Mouse (Mus musculus) ovary, postnatal 14 days (tissue): ENCODE measurements around the gene Bcas3.

Experiments used
- DNase-seq: peaks from one replicate; pipeline ENCODE4 v3.0.0; 2022; ENCODE audit warnings: low spot score

Gene Bcas3

GRCm38 (mm10) chr11:85615421-85615820 is 262.5 kb downstream of the Bcas3 start:
- no peak for DNase-seq

- no peak for DNase-seq
Measured at GRCm38 (mm10) chr11:85621486-85621885, 268.5 kb downstream of the Bcas3 start.

- no peak for DNase-seq
Measured at GRCm38 (mm10) chr11:85621994-85622393, 269.0 kb downstream of the Bcas3 start.

- DNase-seq: no peak
Measured at GRCm38 (mm10) chr11:85625206-85625605, 272.2 kb downstream of the Bcas3 start.

GRCm38 (mm10) chr11:85626846-85627245 is 273.9 kb downstream of the Bcas3 start:
- no peak for DNase-seq

GRCm38 (mm10) chr11:85627405-85627804 is 274.4 kb downstream of the Bcas3 start:
- no peak for DNase-seq

GRCm38 (mm10) chr11:85628303-85629063 is 275.5 kb downstream of the Bcas3 start:
- DNase-seq: no peak

- no peak for DNase-seq
Measured at GRCm38 (mm10) chr11:85632568-85632981, 279.6 kb downstream of the Bcas3 start.

- no peak for DNase-seq
Measured at GRCm38 (mm10) chr11:85638696-85639495, 285.9 kb downstream of the Bcas3 start.

- DNase-seq: no peak
Measured at GRCm38 (mm10) chr11:85640659-85641058, 287.7 kb downstream of the Bcas3 start.

GRCm38 (mm10) chr11:85641486-85641885 is 288.5 kb downstream of the Bcas3 start:
- no peak for DNase-seq

GRCm38 (mm10) chr11:85642591-85642990 is 289.6 kb downstream of the Bcas3 start:
- no peak for DNase-seq

- no peak for DNase-seq
Measured at GRCm38 (mm10) chr11:85643025-85643424, 290.1 kb downstream of the Bcas3 start.

- DNase-seq: no peak
Measured at GRCm38 (mm10) chr11:85643479-85644000, 290.6 kb downstream of the Bcas3 start.

GRCm38 (mm10) chr11:85644027-85644747 is 291.2 kb downstream of the Bcas3 start:
- DNase-seq: no peak

- no peak for DNase-seq
Measured at GRCm38 (mm10) chr11:85644748-85645060, 291.7 kb downstream of the Bcas3 start.

GRCm38 (mm10) chr11:85645152-85645835 is 292.3 kb downstream of the Bcas3 start:
- DNase-seq: no peak

GRCm38 (mm10) chr11:85648893-85649292 is 295.9 kb downstream of the Bcas3 start:
- DNase-seq: no peak

GRCm38 (mm10) chr11:85649373-85649772 is 296.4 kb downstream of the Bcas3 start:
- DNase-seq: no peak

GRCm38 (mm10) chr11:85657471-85657870 is 304.5 kb downstream of the Bcas3 start:
- no peak for DNase-seq

- DNase-seq: no peak
Measured at GRCm38 (mm10) chr11:85660304-85660703, 307.3 kb downstream of the Bcas3 start.

GRCm38 (mm10) chr11:85667176-85667575 is 314.2 kb downstream of the Bcas3 start:
- no peak for DNase-seq
